20 mouse cellular contexts compared by ENCODE assay signal in the genomic region with DNA sequence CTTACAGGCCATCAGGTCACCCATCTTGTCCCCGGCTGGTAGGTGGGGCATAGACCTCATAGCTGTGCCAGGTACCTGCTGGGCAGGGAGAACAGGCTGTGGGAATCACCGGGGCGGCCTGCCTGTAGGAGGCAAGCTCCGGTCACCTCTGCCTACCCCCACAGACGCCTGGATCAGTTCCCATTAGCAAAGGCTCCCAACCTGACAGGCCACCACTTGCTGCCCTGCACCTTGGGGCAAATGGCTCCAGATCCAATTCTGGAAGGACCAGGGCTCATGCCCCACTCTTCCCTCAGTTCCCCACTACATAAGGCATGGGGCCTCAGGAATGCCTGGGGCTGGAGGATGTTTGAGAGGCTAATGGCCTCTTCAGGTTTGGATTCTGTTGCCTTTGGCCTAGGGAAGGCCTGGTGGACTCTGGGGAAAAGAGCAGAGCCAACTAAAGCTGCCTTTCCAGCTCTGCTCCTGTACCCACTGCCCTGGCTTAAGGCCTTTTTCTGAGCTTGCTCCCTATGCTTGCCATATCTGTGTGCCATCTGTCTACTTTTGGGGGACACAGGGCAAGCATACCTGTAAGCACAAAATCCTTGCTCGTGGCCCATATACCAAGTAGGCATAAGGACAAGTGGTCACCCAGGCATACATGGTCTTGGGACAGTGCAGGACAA. TPM values are rescaled to one million over a fixed set of nuclear protein-coding genes. Genes with fewer than 3 reads are reported as not detected.
"Had no signal": no experiment of that assay in that cellular context is flagged by ENCODE, and none has a peak within 500 bp of the region (broad histone marks: within the 10 kb centered on the region; RNA-seq: fewer than 3 reads in every experiment).

No protein-coding gene starts in this region.

- ATAC-seq: liver, postnatal 0 days had no signal

- H3K4me2 ChIP-seq: limb, embryonic 12.5 days; liver, embryonic 13.5 days; lung, embryonic 15.5 days; midbrain, embryonic 12.5 days; neural tube, embryonic 12.5 days had no signal

- H3K9ac ChIP-seq: limb, embryonic 12.5 days; liver, embryonic 13.5 days; liver, postnatal 0 days; lung, embryonic 15.5 days; midbrain, embryonic 12.5 days; neural tube, embryonic 12.5 days had no signal

- H3K27ac ChIP-seq: limb, embryonic 12.5 days; liver, embryonic 13.5 days; lung, embryonic 15.5 days; macrophage; neural tube, embryonic 12.5 days had no signal

- H3K27me3 ChIP-seq: liver, embryonic 13.5 days; lung, embryonic 15.5 days; midbrain, embryonic 12.5 days; neural tube, embryonic 12.5 days had no signal

- H3K9me3 ChIP-seq: limb, embryonic 12.5 days; liver, embryonic 13.5 days; lung, embryonic 15.5 days; megakaryocyte, embryonic 14.5 days; midbrain, embryonic 12.5 days; neural tube, embryonic 12.5 days had no signal

- DNase-seq: kidney, postnatal 14 days; liver; liver, embryonic 13.5 days; lung, postnatal 14 days; right cerebral cortex, postnatal 4 days; spleen, adult 18-20 months; thymus, postnatal 4 days had no signal

- H3K36me3 ChIP-seq: limb, embryonic 12.5 days; liver, embryonic 13.5 days; lung, embryonic 15.5 days; midbrain, embryonic 12.5 days; neural tube, embryonic 12.5 days had no signal

- H3K4me3 ChIP-seq: limb, embryonic 12.5 days; liver, embryonic 13.5 days; lung, embryonic 15.5 days; megakaryocyte, embryonic 14.5 days; midbrain, embryonic 12.5 days; neural tube, embryonic 12.5 days had no signal

RNA-seq across cellular contexts. Expression of gene Nrarp, which starts 9.3 kb away (rescaled TPM):
- polyA plus RNA-seq: macrophage had no signal

RNA-seq across cellular contexts. Expression of gene Stpg3, which starts 43.2 kb away (rescaled TPM):
- total RNA-seq: layer of hippocampus, postnatal 36 days; neutrophil, adult 5-6 weeks had no signal
- polyA plus RNA-seq: large intestine, adult 2 months; limb, embryonic 12.5 days; liver, embryonic 13.5 days; liver, postnatal 0 days; lung, embryonic 15.5 days; macrophage; midbrain, embryonic 12.5 days; midbrain, postnatal 0 days; neural tube, embryonic 12.5 days; stomach, embryonic 14.5 days had no signal

RNA-seq across cellular contexts. Expression of gene Fam166a, which starts 47.3 kb away (rescaled TPM):
- total RNA-seq: layer of hippocampus, postnatal 36 days; left cerebral cortex, postnatal 36 days; midbrain, postnatal 0 days; neutrophil, adult 5-6 weeks had no signal
- polyA plus RNA-seq: large intestine, adult 2 months; limb, embryonic 12.5 days; liver, embryonic 13.5 days; liver, postnatal 0 days; macrophage; midbrain, postnatal 0 days; neural tube, embryonic 12.5 days; stomach, embryonic 14.5 days had no signal
